16 mouse cellular contexts compared by ENCODE assay signal in the genomic region with DNA sequence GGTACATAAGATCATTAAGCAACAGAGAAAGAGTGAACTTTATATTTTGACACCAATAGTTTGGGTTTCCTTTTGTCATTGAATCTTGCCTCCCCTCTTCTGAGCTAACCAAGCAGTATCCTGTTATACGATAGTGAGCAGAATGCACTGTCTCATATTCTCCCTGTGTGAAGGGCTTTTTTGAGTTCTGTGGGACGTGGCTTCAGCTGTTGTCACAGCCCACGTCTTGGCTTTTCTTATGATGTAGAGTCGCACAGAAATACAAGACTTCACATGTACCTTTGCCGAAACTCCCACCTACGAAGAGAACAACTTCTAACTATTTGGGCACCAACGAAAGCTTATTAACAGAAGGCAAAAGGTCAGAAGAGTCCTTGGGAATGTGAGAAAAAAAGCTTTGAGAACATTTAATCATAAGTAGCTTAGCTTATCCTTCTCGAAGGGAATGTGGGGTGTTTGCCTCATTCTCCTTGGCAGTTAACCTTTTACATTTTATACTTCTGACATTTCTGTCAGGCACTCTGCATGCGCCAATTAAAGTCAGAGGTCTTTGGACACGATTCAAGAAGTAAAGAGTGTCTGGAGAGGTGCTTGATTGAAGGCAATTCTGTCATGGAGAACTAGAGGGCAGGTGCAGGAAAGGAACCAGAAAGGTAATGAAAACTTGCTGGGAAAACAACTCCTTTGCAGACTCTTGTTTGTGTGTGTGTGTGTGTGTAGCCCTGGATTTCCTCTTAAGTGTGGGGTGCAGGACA. TPM values are rescaled to one million over a fixed set of nuclear protein-coding genes. Genes with fewer than 3 reads are reported as not detected.
DNase-seq lines count a peak whose midpoint lies in the region; ATAC-seq and TF ChIP-seq lines count a peak whose summit lies in the region.
"Had no signal": no experiment of that assay in that cellular context is flagged by ENCODE, and none has a peak within 500 bp of the region (broad histone marks: within the 10 kb centered on the region; RNA-seq: fewer than 3 reads in every experiment).

No protein-coding gene starts in this region.

- no peak overlapping the region for H3K9ac ChIP-seq in midbrain, embryonic 11.5 days (ENCODE audit: low read length)
- no peak overlapping the region for H3K9ac ChIP-seq in midbrain, embryonic 14.5 days (replicated peaks; ENCODE audit: low read length)
- H3K9ac ChIP-seq: neural tube, embryonic 12.5 days; stomach, embryonic 15.5 days had no signal

- no peaks in the 10 kb centered on the region for H3K36me3 ChIP-seq in midbrain, embryonic 11.5 days (ENCODE audit: control insufficient read depth, insufficient read depth, low read length)
- H3K36me3 ChIP-seq in midbrain, embryonic 14.5 days (ENCODE audit: control insufficient read depth, insufficient read depth, low read length) = no peaks in the 10 kb centered on the region
- H3K36me3 ChIP-seq: hindbrain, embryonic 10.5 days; neural tube, embryonic 12.5 days; stomach, embryonic 15.5 days had no signal

- intact Hi-C loops in gastrocnemius, adult 2 months (cut with DNase I) = no loop called here
- intact Hi-C loops in gastrocnemius, postnatal 14 days (cut with DNase I; ENCODE audit: low total_unique reads) = no loop called here

- no peak overlapping the region for H3K4me2 ChIP-seq in midbrain, embryonic 11.5 days
- no peak overlapping the region for H3K4me2 ChIP-seq in midbrain, embryonic 14.5 days (ENCODE audit: low read length)
- H3K4me2 ChIP-seq: neural tube, embryonic 12.5 days; stomach, embryonic 15.5 days had no signal

- no peak for TF ChIP-seq POLR2A in cortical plate, adult 2 months (IDR thresholded peaks at IDR 0.05; ENCODE audit: extremely low read depth, insufficient read depth, low read length)

- peak overlapping the region; percentile 39 for H3K4me3 ChIP-seq in gastrocnemius, adult 2 months
- no peak overlapping the region for H3K4me3 ChIP-seq in layer of hippocampus, adult 2 months
- H3K4me3 ChIP-seq in cortical plate, adult 2 months (ENCODE audit: insufficient read depth, low read length) = no peak overlapping the region
- H3K4me3 ChIP-seq in midbrain, embryonic 11.5 days (ENCODE audit: low read depth, low read length) = no peak overlapping the region
- H3K4me3 ChIP-seq in midbrain, embryonic 14.5 days (replicated peaks; ENCODE audit: low read depth, low read length) = no peak overlapping the region
- H3K4me3 ChIP-seq: hindbrain, embryonic 10.5 days; megakaryocyte, embryonic 14.5 days; neural tube, embryonic 12.5 days; stomach, embryonic 15.5 days had no signal

- no peak for TF ChIP-seq CTCF in gastrocnemius, adult 2 months (IDR thresholded peaks at IDR 0.05)
- no peak for TF ChIP-seq CTCF in layer of hippocampus, adult 2 months (conservative IDR thresholded peaks at IDR 0.05)
- no peak for TF ChIP-seq CTCF in cortical plate, adult 2 months (IDR thresholded peaks at IDR 0.05; ENCODE audit: extremely low read depth, insufficient read depth, low read length)

- H3K27ac ChIP-seq in gastrocnemius, adult 2 months = peak overlapping the region; percentile 80
- H3K27ac ChIP-seq in layer of hippocampus, adult 2 months = peak overlapping the region; percentile 37; the same call in 1 of the 2 replicates
- H3K27ac ChIP-seq in cortical plate, adult 2 months (ENCODE audit: insufficient read depth, low read length) = peak overlapping the region; percentile 42
- H3K27ac ChIP-seq in midbrain, embryonic 11.5 days (ENCODE audit: low read depth, low read length) = no peak overlapping the region
- no peak overlapping the region for H3K27ac ChIP-seq in midbrain, embryonic 14.5 days (replicated peaks; ENCODE audit: low read depth, low read length)
- H3K27ac ChIP-seq: hindbrain, embryonic 10.5 days; neural tube, embryonic 12.5 days; stomach, embryonic 15.5 days had no signal

- no peaks in the 10 kb centered on the region for H3K27me3 ChIP-seq in midbrain, embryonic 11.5 days (ENCODE audit: control insufficient read depth, insufficient read depth, low read length)
- H3K27me3 ChIP-seq in midbrain, embryonic 14.5 days (ENCODE audit: control insufficient read depth, insufficient read depth, low read length) = no peaks in the 10 kb centered on the region
- H3K27me3 ChIP-seq: megakaryocyte, embryonic 14.5 days; neural tube, embryonic 12.5 days; stomach, embryonic 15.5 days had no signal

- peaks cover 2% of the 10 kb centered on the region; the same call in 1 of the 2 replicates for H3K4me1 ChIP-seq in cortical plate, adult 2 months (ENCODE audit: control insufficient read depth, insufficient read depth, low read length)
- H3K4me1 ChIP-seq in midbrain, embryonic 11.5 days (ENCODE audit: control insufficient read depth, insufficient read depth, low read length) = no peaks in the 10 kb centered on the region
- H3K4me1 ChIP-seq in midbrain, embryonic 14.5 days (ENCODE audit: control insufficient read depth, insufficient read depth, low read length) = no peaks in the 10 kb centered on the region
- H3K4me1 ChIP-seq: hindbrain, embryonic 10.5 days; megakaryocyte, embryonic 14.5 days; neural tube, embryonic 12.5 days; stomach, embryonic 15.5 days had no signal

- WGBS in midbrain, embryonic 11.5 days = 77% methylated on average over 10 of the region's 10 CpGs
- WGBS in midbrain, embryonic 14.5 days = 80% methylated on average over 10 of the region's 10 CpGs

- no peak for DNase-seq in gastrocnemius, adult 2 months
- no peak for DNase-seq in gastrocnemius, postnatal 14 days
- peak; percentile 35 to 59 for DNase-seq in layer of hippocampus, adult 2 months (ENCODE audit: low spot score in 2 of 2)
- DNase-seq in layer of hippocampus, adult 9-10 months (ENCODE audit: low spot score) = no peak
- peak; percentile 62 for DNase-seq in lung, postnatal 25 days (ENCODE audit: low spot score)
- no peak for DNase-seq in midbrain, embryonic 11.5 days (ENCODE audit: low spot score, missing footprints)
- no peak for DNase-seq in midbrain, embryonic 14.5 days
- DNase-seq: cerebellum, postnatal 36 days; kidney, adult 11 months had no signal

- no peak for ATAC-seq in midbrain, embryonic 11.5 days (ENCODE audit: low FRiP score)
- no peak for ATAC-seq in midbrain, embryonic 14.5 days (ENCODE audit: low FRiP score, low TSS enrichment)
- ATAC-seq: forebrain, embryonic 16.5 days had no signal

- no peaks in the 10 kb centered on the region for H3K9me3 ChIP-seq in midbrain, embryonic 11.5 days (ENCODE audit: control insufficient read depth, low read length)
- no peaks in the 10 kb centered on the region for H3K9me3 ChIP-seq in midbrain, embryonic 14.5 days (ENCODE audit: control insufficient read depth, low read length)
- H3K9me3 ChIP-seq: hindbrain, embryonic 10.5 days; neural tube, embryonic 12.5 days; stomach, embryonic 15.5 days had no signal

RNA-seq across cellular contexts. Expression of gene 4930455H04Rik, which starts 27.1 kb away (rescaled TPM):
- total RNA-seq in gastrocnemius, adult 2 months (2021) = under 1 TPM in 1 of 2 experiments, not detected in 1; 0.18 TPM
- under 1 TPM in 1 of 2 experiments, not detected in 1; 0.18 TPM for total RNA-seq in gastrocnemius, postnatal 14 days (2021)
- total RNA-seq in layer of hippocampus, adult 2 months (2021) = not detected
- polyA plus RNA-seq in cortical plate, adult 2 months (2012; rRNA removed) = not detected in 2 replicates
- not detected in 2 replicates for polyA plus RNA-seq in midbrain, embryonic 11.5 days (2014; fragmentation: Nextera tagmentation; extraction: Ambion mirVana)
- polyA plus RNA-seq in midbrain, embryonic 14.5 days (2014; fragmentation: Nextera tagmentation; extraction: Ambion mirVana) = not detected in 2 replicates
- total RNA-seq: ES-E14 had no signal
- polyA plus RNA-seq: forebrain, embryonic 16.5 days; hindbrain, embryonic 10.5 days; neural tube, embryonic 12.5 days; stomach, embryonic 15.5 days had no signal

RNA-seq across cellular contexts. Expression of gene Palmd, which starts 27.8 kb away (rescaled TPM):
- total RNA-seq in gastrocnemius, adult 2 months (2021) = 10 to 100 TPM; 25.3 to 37.5 TPM
- total RNA-seq in gastrocnemius, postnatal 14 days (2021) = 10 to 100 TPM; 25.5 to 27.2 TPM
- total RNA-seq in layer of hippocampus, adult 2 months (2021) = 10 to 100 TPM; 30.2 TPM
- polyA plus RNA-seq in cortical plate, adult 2 months (2012; rRNA removed) = 9.4 and 10.5 TPM in 2 replicates
- 5.1 and 5.3 TPM in 2 replicates for polyA plus RNA-seq in midbrain, embryonic 11.5 days (2014; fragmentation: Nextera tagmentation; extraction: Ambion mirVana)
- polyA plus RNA-seq in midbrain, embryonic 14.5 days (2014; fragmentation: Nextera tagmentation; extraction: Ambion mirVana) = 7.3 and 11.5 TPM in 2 replicates

Comparison
In these comparisons a context has a peak if more than half of its experiments do, and no peak if none do; other contexts are left out.
1. DNase-seq: peak in layer of hippocampus, adult 2 months (2 of 2) and lung, postnatal 25 days (single experiment); none in gastrocnemius, adult 2 months (single experiment), gastrocnemius, postnatal 14 days (single experiment), layer of hippocampus, adult 9-10 months (single experiment), midbrain, embryonic 11.5 days (single experiment) and midbrain, embryonic 14.5 days (single experiment).
2. H3K27ac ChIP-seq: peak in gastrocnemius, adult 2 months (single experiment), layer of hippocampus, adult 2 months (single experiment) and cortical plate, adult 2 months (single experiment); none in midbrain, embryonic 11.5 days (single experiment) and midbrain, embryonic 14.5 days (single experiment).